Mouse (Mus musculus): ENCODE measurements at regions not wholly inside any gene's neighbourhood (a gene's known extent, or its start where the extent isn't known, plus 50 kb on each side); places are given as distances from the start of the nearest gene placed in this dataset.

DNA sequence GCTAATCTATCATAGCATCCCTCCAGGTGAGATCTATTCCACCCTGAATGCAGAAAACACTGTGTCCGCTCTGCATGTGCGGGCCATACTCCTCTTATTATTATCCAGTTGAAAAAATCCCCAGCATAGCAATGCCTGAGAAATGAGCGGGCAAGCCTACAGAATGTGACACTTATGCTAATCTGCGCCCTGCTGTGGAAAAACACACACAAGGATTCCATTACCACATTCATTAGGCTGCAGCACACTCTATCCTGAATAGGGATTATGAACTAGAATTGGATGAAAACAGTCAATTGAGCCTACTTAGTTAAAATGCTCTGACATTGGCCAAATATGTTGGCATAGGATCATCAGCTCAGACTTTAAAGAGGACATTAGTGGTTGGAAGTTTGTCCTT lies 99.5 kb upstream of the Meis1 start:
- no peaks in the 10 kb centered on the region for H3K36me3 ChIP-seq (replicated peaks in 1 of 2; ENCODE audit: control insufficient read depth in 1 of 2, insufficient read depth in 1 of 2, low read length in 1 of 2)
- TF ChIP-seq ELF1 (IDR thresholded peaks at IDR 0.05; ENCODE audit: low read depth, low read length) = no peak
- TF ChIP-seq EP300 (IDR thresholded peaks at IDR 0.05; ENCODE audit: low read length) = no peak
- TF ChIP-seq ZC3H11A (IDR thresholded peaks at IDR 0.05; ENCODE audit: low read depth, low read length) = no peak
- TF ChIP-seq RAD21 (IDR thresholded peaks at IDR 0.05; ENCODE audit: low read depth, low read length) = no peak
- TF ChIP-seq JUN (IDR thresholded peaks at IDR 0.05; ENCODE audit: insufficient read depth, low read depth, low read length) = no peak
- no peak for TF ChIP-seq POLR2AphosphoS2 (IDR thresholded peaks at IDR 0.05; ENCODE audit: low read depth, low read length)
- no peak for TF ChIP-seq CHD1 (IDR thresholded peaks at IDR 0.05; ENCODE audit: low read depth, low read length)
- TF ChIP-seq ZNF384 (IDR thresholded peaks at IDR 0.05; ENCODE audit: low read depth, low read length) = no peak
- TF ChIP-seq BHLHE40 (IDR thresholded peaks at IDR 0.05; ENCODE audit: low read depth, low read length) = no peak
- no peak for TF ChIP-seq USF1 (IDR thresholded peaks at IDR 0.05; ENCODE audit: low read depth, low read length)
- TF ChIP-seq NRF1 (IDR thresholded peaks at IDR 0.05; ENCODE audit: low read depth, low read length) = no peak
- no peak for TF ChIP-seq MXI1 (IDR thresholded peaks at IDR 0.05; ENCODE audit: low read depth, low read length)
- no peak for DNase-seq (ENCODE audit: extremely low read depth)
- no peaks in the 10 kb centered on the region for H3K79me2 ChIP-seq (replicated peaks; ENCODE audit: control insufficient read depth, extremely low read depth, insufficient read depth, poor library complexity, severe bottlenecking)
- H3K4me1 ChIP-seq (ENCODE audit: control insufficient read depth in 1 of 2, insufficient read depth in 2 of 2) = peaks cover 2 to 3% of the 10 kb centered on the region in 2 experiments; a peak in 2 of 4 replicates
- no peak overlapping the region for H3K27ac ChIP-seq (ENCODE audit: insufficient read depth, low read depth)
- in situ Hi-C loops (cut with MboI; ENCODE audit: low pct_ligation_motif_present, low pct_unique_long_range_greater_than_20kb, low sequenced_read_pairs) (no loop called here), dilution Hi-C loops (cut with MboI; ENCODE audit: extremely low pct_ligation_motif_present, extremely low pct_unique_long_range_greater_than_20kb, low sequenced_read_pairs) (no loop called here)
- no peak overlapping the region for H3K4me3 ChIP-seq (replicated peaks in 1 of 3; ENCODE audit: low read depth in 2 of 3, low read length in 2 of 3, poor library complexity in 1 of 3)
- no peak overlapping the region for H3K9ac ChIP-seq (ENCODE audit: insufficient read depth, low read depth)
- H3K27me3 ChIP-seq (replicated peaks) = no peaks in the 10 kb centered on the region
- no peak overlapping the region for H3K4me2 ChIP-seq (ENCODE audit: insufficient read depth, low read depth, poor library complexity, severe bottlenecking)
- H3K9me3 ChIP-seq (replicated peaks; ENCODE audit: low read length) = no peaks in the 10 kb centered on the region

GRCm38 (mm10) chr11:19119927-19120827 lies 101.4 kb upstream of the Meis1 start:
- dilution Hi-C loops (cut with MboI; ENCODE audit: extremely low pct_ligation_motif_present, extremely low pct_unique_long_range_greater_than_20kb, low sequenced_read_pairs) (no loop called here), in situ Hi-C loops (cut with MboI; ENCODE audit: low pct_ligation_motif_present, low pct_unique_long_range_greater_than_20kb, low sequenced_read_pairs) (no loop called here)
- DNase-seq (ENCODE audit: extremely low read depth) = no peak
- no peak for TF ChIP-seq JUN (IDR thresholded peaks at IDR 0.05; ENCODE audit: insufficient read depth, low read depth, low read length)
- no peaks in the 10 kb centered on the region for H3K4me1 ChIP-seq (ENCODE audit: control insufficient read depth in 1 of 2, insufficient read depth in 2 of 2)
- no peaks in the 10 kb centered on the region for H3K9me3 ChIP-seq (replicated peaks; ENCODE audit: low read length)
- no peak overlapping the region for H3K4me3 ChIP-seq (replicated peaks in 1 of 3; ENCODE audit: low read depth in 2 of 3, low read length in 2 of 3, poor library complexity in 1 of 3)
- H3K36me3 ChIP-seq (replicated peaks in 1 of 2; ENCODE audit: control insufficient read depth in 1 of 2, insufficient read depth in 1 of 2, low read length in 1 of 2) = no peaks in the 10 kb centered on the region
- no peaks in the 10 kb centered on the region for H3K79me2 ChIP-seq (replicated peaks; ENCODE audit: control insufficient read depth, extremely low read depth, insufficient read depth, poor library complexity, severe bottlenecking)
- H3K4me2 ChIP-seq (ENCODE audit: insufficient read depth, low read depth, poor library complexity, severe bottlenecking) = no peak overlapping the region
- H3K27ac ChIP-seq (ENCODE audit: insufficient read depth, low read depth) = no peak overlapping the region
- no peaks in the 10 kb centered on the region for H3K27me3 ChIP-seq (replicated peaks)
- no peak overlapping the region for H3K9ac ChIP-seq (ENCODE audit: insufficient read depth, low read depth)

- Histone ChIP-seq H3K36me3 (replicated peaks in 1 of 2; ENCODE audit: control insufficient read depth in 1 of 2, insufficient read depth in 1 of 2, low read length in 1 of 2) (no peaks in the 10 kb centered on the region), H3K4me3 (replicated peaks in 1 of 3; ENCODE audit: low read depth in 2 of 3, low read length in 2 of 3, poor library complexity in 1 of 3) (no peak overlapping the region), H3K9me3 (replicated peaks; ENCODE audit: low read length) (no peaks in the 10 kb centered on the region), H3K27me3 (replicated peaks) (no peaks in the 10 kb centered on the region), H3K4me1 (ENCODE audit: control insufficient read depth in 1 of 2, insufficient read depth in 2 of 2) (no peaks in the 10 kb centered on the region), H3K4me2 (ENCODE audit: insufficient read depth, low read depth, poor library complexity, severe bottlenecking) (no peak overlapping the region), H3K79me2 (replicated peaks; ENCODE audit: control insufficient read depth, extremely low read depth, insufficient read depth, poor library complexity, severe bottlenecking) (no peaks in the 10 kb centered on the region), H3K9ac (ENCODE audit: insufficient read depth, low read depth) (no peak overlapping the region), H3K27ac (ENCODE audit: insufficient read depth, low read depth) (no peak overlapping the region)
- in situ Hi-C loops (cut with MboI; ENCODE audit: low pct_ligation_motif_present, low pct_unique_long_range_greater_than_20kb, low sequenced_read_pairs) (no loop called here), dilution Hi-C loops (cut with MboI; ENCODE audit: extremely low pct_ligation_motif_present, extremely low pct_unique_long_range_greater_than_20kb, low sequenced_read_pairs) (no loop called here)
- TF ChIP-seq CHD1 (IDR thresholded peaks at IDR 0.05; ENCODE audit: low read depth, low read length) (no peak), IRF4 (IDR thresholded peaks at IDR 0.05; ENCODE audit: low read depth, low read length) (no peak)
- DNase-seq (ENCODE audit: extremely low read depth) = no peak
These were observed 102.1 kb upstream of the Meis1 start for GRCm38 (mm10) chr11:19120871-19121270.
